Mouse (Mus musculus) ES-Bruce4 (cell line): ENCODE results near the gene Arf4.

Experiments
- CTCF ChIP-seq: IDR thresholded peaks from one replicate; pipeline ENCODE4 v1.8.1; 2011; ENCODE audit warnings: low read depth, low read length
- EP300 ChIP-seq: IDR thresholded peaks from 2 replicates; pipeline ENCODE4 v1.6.1; 2011; ENCODE audit warnings: low read depth, low read length; ENCODE audit not compliant: insufficient read depth

- TF ChIP-seq CTCF: no peak
- no peak for TF ChIP-seq EP300
These were observed 31.6 kb downstream of the Arf4 start, which contains the start of gene Pde12 for GRCm38 (mm10) chr14:26669292-26670073.
